Mouse (Mus musculus): ENCODE measurements around the gene Mtfp1.

DNA sequence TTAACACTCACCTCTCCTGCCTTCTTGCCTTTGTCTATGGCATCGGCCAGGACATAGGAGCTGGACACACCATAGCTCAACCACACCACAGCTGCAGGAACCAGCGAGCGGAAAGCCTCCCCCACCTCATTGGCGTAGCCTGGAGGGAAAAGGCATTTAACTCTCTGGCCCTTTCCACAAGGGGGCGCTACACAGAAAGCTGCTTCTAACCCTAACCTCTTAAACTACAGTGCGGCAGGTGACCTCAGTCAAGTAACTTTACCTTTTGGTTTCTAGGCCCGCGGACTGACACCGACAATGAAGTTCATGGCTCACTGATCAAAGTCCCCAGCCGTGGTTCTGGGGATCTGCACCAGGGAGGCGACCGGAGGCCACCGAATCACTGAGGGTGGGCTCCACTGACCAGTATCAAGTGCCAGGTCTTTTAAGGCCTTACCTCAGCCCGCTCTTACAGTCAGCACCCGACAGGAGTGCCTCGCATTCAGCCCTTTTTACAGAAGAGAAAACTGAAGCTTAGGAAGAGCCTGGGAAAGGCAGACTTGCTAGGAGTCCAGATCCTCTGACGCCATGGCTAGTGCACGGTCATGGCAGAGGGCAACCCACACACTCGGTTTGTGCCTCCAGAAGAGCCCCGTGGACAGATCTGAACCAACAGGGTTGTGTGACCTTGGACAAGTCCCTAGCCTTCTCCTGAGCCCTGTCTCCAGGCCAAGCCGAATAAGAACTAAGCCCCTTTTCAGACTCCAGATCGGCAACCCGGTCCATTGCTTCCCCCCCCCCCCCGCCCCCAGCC lies 671 bp downstream of the Mtfp1 start:
- no peak for TF ChIP-seq GATA1 (IDR thresholded peaks at IDR 0.05; ENCODE audit: low read length)
- no peak for TF ChIP-seq TAL1 (IDR thresholded peaks at IDR 0.05; ENCODE audit: low read length)

Data from erythroblast, embryonic 14.5 days (primary cell).